Mouse (Mus musculus): Measurements from ENCODE around the gene Ngdn. TPM values are rescaled to one million over a fixed set of nuclear protein-coding genes. Genes with fewer than 3 reads are reported as not detected.

Gene Ngdn
- polyA plus RNA-seq, 1 experiment, result 15.5 TPM

- no peak overlapping the region for H3K4me3 ChIP-seq (ENCODE audit: insufficient read depth, low read depth, low read length)
- 87% methylated on average over 6 of the region's 6 CpGs for WGBS
Observed at GRCm38 (mm10) chr14:55000814-55001213, 14.4 kb upstream of the Ngdn start.

GRCm38 (mm10) chr14:55001446-55001845 is 13.8 kb upstream of the Ngdn start:
- Histone ChIP-seq H3K4me1 (ENCODE audit: control insufficient read depth, insufficient read depth, low read length) (no peaks in the 10 kb centered on the region), H3K27me3 (replicated peaks; ENCODE audit: control insufficient read depth, insufficient read depth, low read length) (no peaks in the 10 kb centered on the region), H3K36me3 (ENCODE audit: control insufficient read depth, insufficient read depth, low read length) (no peaks in the 10 kb centered on the region), H3K27ac (ENCODE audit: insufficient read depth, low read depth, low read length) (no peak overlapping the region), H3K4me3 (ENCODE audit: insufficient read depth, low read depth, low read length) (no peak overlapping the region)
- TF ChIP-seq POLR2A (IDR thresholded peaks at IDR 0.05; ENCODE audit: low read depth, low read length) (no peak), CTCF (conservative IDR thresholded peaks at IDR 0.05; ENCODE audit: insufficient read depth, insufficient read length, low read depth, low read length) (no peak)
- DNase-seq, result no peak
- WGBS, result 100% methylated on average over 2 of the region's 2 CpGs

More at GRCm38 (mm10) chr14:55000814-55001213, 14.4 kb upstream of the Ngdn start:
- DNase-seq, result no peak
- Histone ChIP-seq H3K4me1 (ENCODE audit: control insufficient read depth, insufficient read depth, low read length) (no peaks in the 10 kb centered on the region), H3K27ac (ENCODE audit: insufficient read depth, low read depth, low read length) (no peak overlapping the region), H3K36me3 (ENCODE audit: control insufficient read depth, insufficient read depth, low read length) (no peaks in the 10 kb centered on the region), H3K27me3 (replicated peaks; ENCODE audit: control insufficient read depth, insufficient read depth, low read length) (no peaks in the 10 kb centered on the region)
- no peak for TF ChIP-seq CTCF (conservative IDR thresholded peaks at IDR 0.05; ENCODE audit: insufficient read depth, insufficient read length, low read depth, low read length)
- no peak for TF ChIP-seq POLR2A (IDR thresholded peaks at IDR 0.05; ENCODE audit: low read depth, low read length)

GRCm38 (mm10) chr14:55001938-55002686 is 13.1 kb upstream of the Ngdn start:
- TF ChIP-seq CTCF (conservative IDR thresholded peaks at IDR 0.05; ENCODE audit: insufficient read depth, insufficient read length, low read depth, low read length) (no peak), POLR2A (IDR thresholded peaks at IDR 0.05; ENCODE audit: low read depth, low read length) (no peak)
- Histone ChIP-seq H3K4me3 (ENCODE audit: insufficient read depth, low read depth, low read length) (no peak overlapping the region), H3K27me3 (replicated peaks; ENCODE audit: control insufficient read depth, insufficient read depth, low read length) (no peaks in the 10 kb centered on the region), H3K4me1 (ENCODE audit: control insufficient read depth, insufficient read depth, low read length) (no peaks in the 10 kb centered on the region), H3K36me3 (ENCODE audit: control insufficient read depth, insufficient read depth, low read length) (no peaks in the 10 kb centered on the region), H3K27ac (ENCODE audit: insufficient read depth, low read depth, low read length) (no peak overlapping the region)
- DNase-seq, result no peak
- WGBS, result 38% methylated on average over 12 of the region's 12 CpGs

- 62% methylated on average over 7 of the region's 7 CpGs for WGBS
- no peak overlapping the region for H3K27ac ChIP-seq (ENCODE audit: insufficient read depth, low read depth, low read length)
Observed at GRCm38 (mm10) chr14:55002687-55003120, 12.6 kb upstream of the Ngdn start.

GRCm38 (mm10) chr14:55003878-55004855 is 11.1 kb upstream of the Ngdn start:
- H3K27ac ChIP-seq (ENCODE audit: insufficient read depth, low read depth, low read length), result no peak overlapping the region
- H3K27me3 ChIP-seq (replicated peaks; ENCODE audit: control insufficient read depth, insufficient read depth, low read length), result no peaks in the 10 kb centered on the region
- no peaks in the 10 kb centered on the region for H3K4me1 ChIP-seq (ENCODE audit: control insufficient read depth, insufficient read depth, low read length)
- 82% methylated on average over 18 of the region's 18 CpGs for WGBS
- no peaks in the 10 kb centered on the region for H3K36me3 ChIP-seq (ENCODE audit: control insufficient read depth, insufficient read depth, low read length)
- H3K4me3 ChIP-seq (ENCODE audit: insufficient read depth, low read depth, low read length), result no peak overlapping the region
- no peak for DNase-seq
- TF ChIP-seq CTCF (conservative IDR thresholded peaks at IDR 0.05; ENCODE audit: insufficient read depth, insufficient read length, low read depth, low read length) (no peak), POLR2A (IDR thresholded peaks at IDR 0.05; ENCODE audit: low read depth, low read length) (no peak)

More at GRCm38 (mm10) chr14:55002687-55003120, 12.6 kb upstream of the Ngdn start:
- Histone ChIP-seq H3K4me1 (ENCODE audit: control insufficient read depth, insufficient read depth, low read length) (no peaks in the 10 kb centered on the region), H3K36me3 (ENCODE audit: control insufficient read depth, insufficient read depth, low read length) (no peaks in the 10 kb centered on the region), H3K4me3 (ENCODE audit: insufficient read depth, low read depth, low read length) (no peak overlapping the region), H3K27me3 (replicated peaks; ENCODE audit: control insufficient read depth, insufficient read depth, low read length) (no peaks in the 10 kb centered on the region)
- no peak for DNase-seq
- TF ChIP-seq POLR2A (IDR thresholded peaks at IDR 0.05; ENCODE audit: low read depth, low read length), result no peak
- TF ChIP-seq CTCF (conservative IDR thresholded peaks at IDR 0.05; ENCODE audit: insufficient read depth, insufficient read length, low read depth, low read length), result no peak

- 76% methylated on average over 2 of the region's 2 CpGs for WGBS
- no peaks in the 10 kb centered on the region for H3K4me1 ChIP-seq (ENCODE audit: control insufficient read depth, insufficient read depth, low read length)
- no peaks in the 10 kb centered on the region for H3K36me3 ChIP-seq (ENCODE audit: control insufficient read depth, insufficient read depth, low read length)
- H3K27ac ChIP-seq (ENCODE audit: insufficient read depth, low read depth, low read length), result no peak overlapping the region
- TF ChIP-seq CTCF (conservative IDR thresholded peaks at IDR 0.05; ENCODE audit: insufficient read depth, insufficient read length, low read depth, low read length), result no peak
- no peak for TF ChIP-seq POLR2A (IDR thresholded peaks at IDR 0.05; ENCODE audit: low read depth, low read length)
- DNase-seq, result no peak
- no peak overlapping the region for H3K4me3 ChIP-seq (ENCODE audit: insufficient read depth, low read depth, low read length)
- no peaks in the 10 kb centered on the region for H3K27me3 ChIP-seq (replicated peaks; ENCODE audit: control insufficient read depth, insufficient read depth, low read length)
Observed at GRCm38 (mm10) chr14:55005506-55005905, 9.7 kb upstream of the Ngdn start.

GRCm38 (mm10) chr14:55005967-55006366 is 9.3 kb upstream of the Ngdn start:
- no peak for DNase-seq
- 93% methylated on average over 8 of the region's 8 CpGs for WGBS
- H3K27me3 ChIP-seq (replicated peaks; ENCODE audit: control insufficient read depth, insufficient read depth, low read length), result no peaks in the 10 kb centered on the region
- no peak overlapping the region for H3K4me3 ChIP-seq (ENCODE audit: insufficient read depth, low read depth, low read length)
- no peak overlapping the region for H3K27ac ChIP-seq (ENCODE audit: insufficient read depth, low read depth, low read length)
- H3K4me1 ChIP-seq (ENCODE audit: control insufficient read depth, insufficient read depth, low read length), result no peaks in the 10 kb centered on the region
- H3K36me3 ChIP-seq (ENCODE audit: control insufficient read depth, insufficient read depth, low read length), result no peaks in the 10 kb centered on the region
- TF ChIP-seq POLR2A (IDR thresholded peaks at IDR 0.05; ENCODE audit: low read depth, low read length), result no peak
- no peak for TF ChIP-seq CTCF (conservative IDR thresholded peaks at IDR 0.05; ENCODE audit: insufficient read depth, insufficient read length, low read depth, low read length)

All from kidney, adult 2 months (tissue).